Comparison of ENCODE assay signal across 9 mouse cellular contexts in the genomic region with DNA sequence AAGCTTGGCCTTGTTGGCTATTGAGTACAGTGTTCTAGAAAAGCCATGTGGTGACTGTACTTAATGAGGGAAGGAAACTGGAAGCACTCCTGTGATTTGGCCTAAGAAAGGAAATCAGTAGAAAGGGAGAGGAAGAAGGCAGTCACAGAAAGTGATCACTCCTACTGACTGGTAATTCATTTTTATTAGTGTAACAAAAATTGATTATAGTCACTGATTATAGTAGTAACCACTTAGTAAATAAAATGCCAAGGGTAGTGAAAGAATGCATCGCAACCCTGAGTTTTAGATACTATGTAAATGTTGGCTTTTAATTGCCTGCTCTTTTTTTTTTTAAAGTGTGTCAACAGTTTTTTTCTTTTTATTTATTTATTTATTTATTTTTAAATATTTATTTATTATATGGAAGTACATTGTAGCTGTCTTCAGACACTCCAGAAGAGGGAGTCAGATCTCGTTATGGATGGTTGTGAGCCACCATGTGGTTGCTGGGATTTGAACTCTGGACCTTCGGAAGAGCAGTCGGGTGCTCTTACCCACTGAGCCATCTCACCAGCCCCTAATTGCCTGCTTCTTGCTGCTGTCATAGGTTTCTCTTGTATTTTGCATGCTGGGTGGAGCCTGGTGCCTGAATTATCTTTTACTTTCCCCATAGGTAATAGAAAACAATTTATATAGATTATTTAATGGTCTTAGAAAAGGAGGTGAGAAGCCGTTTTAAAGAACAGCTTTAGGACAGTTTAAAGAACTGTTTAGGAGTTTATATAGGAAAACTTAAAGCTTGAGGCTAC. TPM values are rescaled to one million over a fixed set of nuclear protein-coding genes. Genes with fewer than 3 reads are reported as not detected.
DNase-seq lines count a peak whose midpoint lies in the region; ATAC-seq and TF ChIP-seq lines count a peak whose summit lies in the region.
"Had no signal": no experiment of that assay in that cellular context is flagged by ENCODE, and none has a peak within 500 bp of the region (broad histone marks: within the 10 kb centered on the region; RNA-seq: fewer than 3 reads in every experiment).

No protein-coding gene starts in this region.

- H3K9me3 ChIP-seq in kidney, embryonic 14.5 days (ENCODE audit: control insufficient read depth, low read length): no peaks in the 10 kb centered on the region
- H3K9me3 ChIP-seq in embryonic facial prominence, embryonic 14.5 days (ENCODE audit: control insufficient read depth, low read length): no peaks in the 10 kb centered on the region
- no peaks in the 10 kb centered on the region for H3K9me3 ChIP-seq in intestine, embryonic 15.5 days
- H3K9me3 ChIP-seq in midbrain, embryonic 16.5 days (replicated peaks; ENCODE audit: control insufficient read depth, low read length, poor library complexity, severe bottlenecking): no peaks in the 10 kb centered on the region

- TF ChIP-seq CTCF in left cerebral cortex, adult 2 months (IDR thresholded peaks at IDR 0.05): no peak

- no peaks in the 10 kb centered on the region for H3K27me3 ChIP-seq in kidney, embryonic 14.5 days (ENCODE audit: control insufficient read depth, insufficient read depth, low read length)
- no peaks in the 10 kb centered on the region for H3K27me3 ChIP-seq in embryonic facial prominence, embryonic 14.5 days (replicated peaks; ENCODE audit: control insufficient read depth, insufficient read depth, low read length)
- no peaks in the 10 kb centered on the region for H3K27me3 ChIP-seq in intestine, embryonic 15.5 days (replicated peaks)
- no peaks in the 10 kb centered on the region for H3K27me3 ChIP-seq in midbrain, embryonic 16.5 days (ENCODE audit: control insufficient read depth, insufficient read depth, low read depth, low read length)

- H3K27ac ChIP-seq in kidney, embryonic 14.5 days (ENCODE audit: low read depth, low read length): no peak overlapping the region
- no peak overlapping the region for H3K27ac ChIP-seq in embryonic facial prominence, embryonic 14.5 days (replicated peaks; ENCODE audit: low read depth, low read length)
- H3K27ac ChIP-seq in intestine, embryonic 15.5 days: no peak overlapping the region
- no peak overlapping the region for H3K27ac ChIP-seq in midbrain, embryonic 16.5 days (ENCODE audit: low read length)
- H3K27ac ChIP-seq in left cerebral cortex, adult 2 months: no peak overlapping the region

- H3K36me3 ChIP-seq in kidney, embryonic 14.5 days (ENCODE audit: control insufficient read depth, insufficient read depth, low read length): peaks cover 10% of the 10 kb centered on the region; the same call in 1 of the 2 replicates
- H3K36me3 ChIP-seq in embryonic facial prominence, embryonic 14.5 days (ENCODE audit: control insufficient read depth, insufficient read depth, low read length): peaks cover 27% of the 10 kb centered on the region
- H3K36me3 ChIP-seq in intestine, embryonic 15.5 days: peaks cover 4% of the 10 kb centered on the region; the same call in 1 of the 2 replicates
- no peaks in the 10 kb centered on the region for H3K36me3 ChIP-seq in midbrain, embryonic 16.5 days (ENCODE audit: control insufficient read depth, insufficient read depth, low read length)

- H3K9ac ChIP-seq in kidney, embryonic 14.5 days (ENCODE audit: low read depth, low read length): peak overlapping the region; percentile 96; the same call in 1 of the 2 replicates
- H3K9ac ChIP-seq in embryonic facial prominence, embryonic 14.5 days (ENCODE audit: low read depth, low read length): no peak overlapping the region
- no peak overlapping the region for H3K9ac ChIP-seq in intestine, embryonic 15.5 days
- no peak overlapping the region for H3K9ac ChIP-seq in midbrain, embryonic 16.5 days (ENCODE audit: low read depth, low read length)

- 72% methylated on average over 5 of the region's 5 CpGs for WGBS in kidney, embryonic 14.5 days
- WGBS in embryonic facial prominence, embryonic 14.5 days: 87% methylated on average over 5 of the region's 5 CpGs
- WGBS in intestine, embryonic 15.5 days: 71% methylated on average over 5 of the region's 5 CpGs
- WGBS in midbrain, embryonic 16.5 days: 70% methylated on average over 5 of the region's 5 CpGs

- H3K4me1 ChIP-seq in kidney, embryonic 14.5 days (ENCODE audit: control insufficient read depth, insufficient read depth, low read length): peaks cover 28% of the 10 kb centered on the region
- peaks cover 34% of the 10 kb centered on the region for H3K4me1 ChIP-seq in embryonic facial prominence, embryonic 14.5 days (ENCODE audit: control insufficient read depth, insufficient read depth, low read length)
- H3K4me1 ChIP-seq in intestine, embryonic 15.5 days (replicated peaks): peaks cover 32% of the 10 kb centered on the region
- peaks cover 52% of the 10 kb centered on the region for H3K4me1 ChIP-seq in midbrain, embryonic 16.5 days (ENCODE audit: control insufficient read depth, insufficient read depth, low read length)

- no peak for DNase-seq in kidney, adult 8-10 months
- DNase-seq in embryonic facial prominence, embryonic 14.5 days (ENCODE audit: low spot score): no peak
- DNase-seq in left cerebral cortex, adult 2 months (ENCODE audit: extremely low spot score in 1 of 2, low spot score in 2 of 2): no peak
- DNase-seq in urinary bladder, postnatal 25 days (ENCODE audit: low spot score): no peak
- no peak for DNase-seq in cerebellum, adult 8-10 months
- DNase-seq: kidney, postnatal 14 days had no signal

- H3K4me3 ChIP-seq in kidney, embryonic 14.5 days (ENCODE audit: low read length): peak overlapping the region; percentile 90
- H3K4me3 ChIP-seq in embryonic facial prominence, embryonic 14.5 days (ENCODE audit: low read depth, low read length): peak overlapping the region; percentile 89
- peak overlapping the region; percentile 84; the same call in 1 of the 2 replicates for H3K4me3 ChIP-seq in intestine, embryonic 15.5 days (replicated peaks)
- peak overlapping the region; percentile 96 for H3K4me3 ChIP-seq in midbrain, embryonic 16.5 days (ENCODE audit: low read depth, low read length)
- H3K4me3 ChIP-seq in left cerebral cortex, adult 2 months: no peak overlapping the region; the same call in 1 of the 2 replicates

- intact Hi-C loops in left cerebral cortex, adult 2 months (cut with DNase I): no loop called here

- H3K4me2 ChIP-seq in kidney, embryonic 14.5 days (replicated peaks; ENCODE audit: low read depth, low read length): peak overlapping the region; percentile 88
- peak overlapping the region; percentile 89 for H3K4me2 ChIP-seq in embryonic facial prominence, embryonic 14.5 days (ENCODE audit: low read depth, low read length)
- peak overlapping the region; percentile 68 for H3K4me2 ChIP-seq in intestine, embryonic 15.5 days (replicated peaks)
- H3K4me2 ChIP-seq in midbrain, embryonic 16.5 days (ENCODE audit: low read length): peak overlapping the region; percentile 92

- no peak for ATAC-seq in kidney, embryonic 14.5 days (ENCODE audit: low FRiP score, low TSS enrichment)
- no peak for ATAC-seq in embryonic facial prominence, embryonic 14.5 days (ENCODE audit: low read depth)
- ATAC-seq in intestine, embryonic 15.5 days: no peak
- no peak for ATAC-seq in midbrain, embryonic 16.5 days

RNA-seq across cellular contexts. Expression of gene Ywhae, which starts 3.0 kb away (rescaled TPM):
- 918 and 1,088 TPM in 2 replicates for polyA plus RNA-seq in kidney, embryonic 14.5 days (2014; fragmentation: Nextera tagmentation; extraction: Ambion mirVana)
- polyA plus RNA-seq in embryonic facial prominence, embryonic 14.5 days (2014; fragmentation: Nextera tagmentation; extraction: Ambion mirVana): 788 and 838 TPM in 2 replicates
- polyA plus RNA-seq in intestine, embryonic 15.5 days (2015; fragmentation: Nextera tagmentation; extraction: Ambion mirVana): 735 and 846 TPM in 2 replicates
- polyA plus RNA-seq in midbrain, embryonic 16.5 days (2015; fragmentation: Nextera tagmentation; extraction: Ambion mirVana): 1,507 and 1,584 TPM in 2 replicates
- total RNA-seq in left cerebral cortex, adult 2 months (2021): 100 to 1,000 TPM; 854 to 940 TPM

RNA-seq across cellular contexts. Expression of gene Crk, which starts 56.6 kb away (rescaled TPM):
- polyA plus RNA-seq in kidney, embryonic 14.5 days (2014; fragmentation: Nextera tagmentation; extraction: Ambion mirVana): 66.1 and 119 TPM in 2 replicates
- polyA plus RNA-seq in embryonic facial prominence, embryonic 14.5 days (2014; fragmentation: Nextera tagmentation; extraction: Ambion mirVana): 106 TPM in 2 replicates
- polyA plus RNA-seq in intestine, embryonic 15.5 days (2015; fragmentation: Nextera tagmentation; extraction: Ambion mirVana): 105 and 109 TPM in 2 replicates
- polyA plus RNA-seq in midbrain, embryonic 16.5 days (2015; fragmentation: Nextera tagmentation; extraction: Ambion mirVana): 105 and 118 TPM in 2 replicates
- total RNA-seq in left cerebral cortex, adult 2 months (2021): 100 to 1,000 TPM; 126 to 133 TPM
